Mouse (Mus musculus): ENCODE data around the gene Cd320. TPM values are rescaled to one million over a fixed set of nuclear protein-coding genes. Genes with fewer than 3 reads are reported as not detected.
"Not testable (repeated sequence)": the region's sequence is repeated elsewhere in the genome, so short reads cannot be mapped to it uniquely, and the experiment has no call there.

Gene Cd320
- total and polyA plus RNA-seq, 3 experiments, result 45.6 to 48.5 TPM; not detected in 1

DNA sequence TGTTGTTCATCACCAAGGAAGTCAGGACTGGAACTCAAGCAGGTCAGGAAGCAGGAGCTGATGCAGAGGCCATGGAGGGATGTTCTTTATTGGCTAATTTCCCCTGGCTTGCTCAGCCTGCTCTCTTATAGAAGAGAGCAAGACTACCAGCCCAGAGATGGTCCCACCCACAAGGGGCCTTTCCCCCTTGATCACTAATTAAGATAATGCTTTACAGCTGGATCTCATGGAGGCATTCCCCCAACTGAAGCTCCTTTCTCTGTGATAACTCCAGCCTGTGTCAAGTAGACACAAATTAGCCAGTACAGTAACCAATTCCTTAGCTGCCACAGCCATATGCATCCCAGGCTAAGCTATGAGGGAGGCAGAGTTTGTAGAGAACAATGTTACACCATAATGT is 45.3 kb downstream of the Cd320 start:
- H3K27me3 ChIP-seq (ENCODE audit: control insufficient read depth in 1 of 2, insufficient read depth in 2 of 2, low read length in 2 of 2); DNase-seq (ENCODE audit: low read depth, low spot score); H3K9me3 ChIP-seq (replicated peaks; ENCODE audit: insufficient read depth, low read length); H3K9ac ChIP-seq (ENCODE audit: control insufficient read depth, low read depth, low read length, poor library complexity, severe bottlenecking); H3K27ac ChIP-seq (ENCODE audit: control insufficient read depth, low read depth, low read length): not testable (repeated sequence)
- Histone ChIP-seq H3K36me3 (ENCODE audit: control insufficient read depth in 1 of 2, insufficient read depth in 2 of 2, low read length in 2 of 2) (peaks cover 2 to 16% of the 10 kb centered on the region in 2 experiments; a peak in 3 of 4 replicates), H3K4me1 (ENCODE audit: control insufficient read depth in 1 of 2, insufficient read depth in 2 of 2, low read length in 2 of 2) (peaks cover 4 to 18% of the 10 kb centered on the region in 2 experiments), H3K4me3 (ENCODE audit: control insufficient read depth in 1 of 2, insufficient read depth in 1 of 2, low read depth in 2 of 2, low read length in 2 of 2) (peak overlapping the region in 1 of 2 experiments; percentile 60; a peak in 2 of 4 replicates), H3K79me2 (ENCODE audit: control insufficient read depth, insufficient read depth, low read length, poor library complexity) (peaks cover 27% of the 10 kb centered on the region)
- TF ChIP-seq GATA1 (IDR thresholded peaks at IDR 0.05; ENCODE audit: low read depth, low read length) (0 out of 2 replicates have a peak, but pooled peaks have one; percentile 21), EP300 (IDR thresholded peaks at IDR 0.05; ENCODE audit: low read depth in 1 of 2, low read length in 2 of 2) (peak in 1 of 2 experiments; percentile 30; a peak in 1 of 4 replicates), ETS1 (IDR thresholded peaks at IDR 0.05; ENCODE audit: low read depth, low read length) (peak; percentile 52; the same call in 1 of the 2 replicates)

DNA sequence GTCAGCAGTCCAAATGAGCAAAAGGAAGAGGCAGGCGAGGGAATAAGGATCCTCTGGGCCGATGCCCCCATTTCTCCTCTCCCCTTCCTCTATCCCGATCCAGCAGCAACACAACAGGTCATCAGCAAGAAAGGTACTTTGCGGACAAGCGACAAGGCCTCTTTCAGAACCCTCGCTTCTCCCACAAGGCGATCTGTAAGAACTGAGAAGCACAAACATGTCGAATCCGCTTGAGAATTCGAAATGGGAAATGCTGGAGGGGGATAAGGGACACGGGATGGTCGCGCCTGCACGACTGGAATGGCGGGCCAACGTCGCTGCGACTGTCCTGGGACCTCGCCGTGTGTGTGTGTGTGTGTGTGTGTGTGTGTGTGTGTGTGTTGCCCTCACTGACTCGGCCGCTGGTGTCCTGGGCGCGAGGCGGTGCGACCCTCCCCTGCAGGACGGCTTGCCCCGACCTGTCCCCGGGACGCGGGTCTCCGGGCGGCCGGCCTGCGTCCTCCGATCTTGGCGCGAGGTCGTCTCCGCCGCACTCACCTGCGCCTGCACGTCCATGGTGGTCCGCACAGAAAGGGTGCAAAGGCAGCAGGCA is 47.1 kb downstream of the Cd320 start:
- Histone ChIP-seq H3K4me1 (ENCODE audit: control insufficient read depth in 1 of 2, insufficient read depth in 2 of 2, low read length in 2 of 2) (peaks cover 4 to 18% of the 10 kb centered on the region in 2 experiments), H3K27ac (ENCODE audit: control insufficient read depth, low read depth, low read length) (peak overlapping the region; percentile 61), H3K36me3 (ENCODE audit: control insufficient read depth in 1 of 2, insufficient read depth in 2 of 2, low read length in 2 of 2) (peaks cover 2 to 16% of the 10 kb centered on the region in 2 experiments; a peak in 3 of 4 replicates), H3K4me3 (ENCODE audit: control insufficient read depth in 1 of 2, insufficient read depth in 1 of 2, low read depth in 2 of 2, low read length in 2 of 2) (peak overlapping the region; percentile 50 to 89), H3K79me2 (ENCODE audit: control insufficient read depth, insufficient read depth, low read length, poor library complexity) (peaks cover 27% of the 10 kb centered on the region), H3K9ac (ENCODE audit: control insufficient read depth, low read depth, low read length, poor library complexity, severe bottlenecking) (peak overlapping the region; percentile 84)
- DNase-seq (ENCODE audit: low read depth, low spot score); H3K9me3 ChIP-seq (replicated peaks; ENCODE audit: insufficient read depth, low read length); H3K27me3 ChIP-seq (ENCODE audit: control insufficient read depth in 1 of 2, insufficient read depth in 2 of 2, low read length in 2 of 2): not testable (repeated sequence)
- TF ChIP-seq E2F4 (IDR thresholded peaks at IDR 0.05; ENCODE audit: borderline replicate concordance, low read depth, low read length), result 0 out of 2 replicates have a peak, but pooled peaks have one; percentile 10

- peaks cover 27% of the 10 kb centered on the region for H3K79me2 ChIP-seq (ENCODE audit: control insufficient read depth, insufficient read depth, low read length, poor library complexity)
- peaks cover 4 to 18% of the 10 kb centered on the region in 2 experiments for H3K4me1 ChIP-seq (ENCODE audit: control insufficient read depth in 1 of 2, insufficient read depth in 2 of 2, low read length in 2 of 2)
- TF ChIP-seq CHD2 (IDR thresholded peaks at IDR 0.05; ENCODE audit: low read length), result no peak
- TF ChIP-seq NRF1 (IDR thresholded peaks at IDR 0.05; ENCODE audit: insufficient read depth, low read depth, low read length, poor library complexity, severe bottlenecking), result peak; percentile 81
- no peak for TF ChIP-seq E2F4 (IDR thresholded peaks at IDR 0.05; ENCODE audit: borderline replicate concordance, low read depth, low read length)
- TF ChIP-seq RAD21 (IDR thresholded peaks at IDR 0.05; ENCODE audit: low read depth, low read length), result no peak; the same call in 1 of the 2 replicates
- TF ChIP-seq MEF2A (IDR thresholded peaks at IDR 0.05; ENCODE audit: extremely low read depth, insufficient replicate concordance, low read depth, low read length, poor library complexity, severe bottlenecking), result no peak
- TF ChIP-seq MXI1 (IDR thresholded peaks at IDR 0.05; ENCODE audit: low read depth, low read length), result peak; percentile 70
- no peak for TF ChIP-seq MAFK (IDR thresholded peaks at IDR 0.05; ENCODE audit: borderline replicate concordance, low read depth, low read length)
- no peak for TF ChIP-seq ZKSCAN1 (IDR thresholded peaks at IDR 0.05; ENCODE audit: low read depth, low read length)
- TF ChIP-seq CHD1 (IDR thresholded peaks at IDR 0.05; ENCODE audit: low read depth, low read length), result no peak
- peak; percentile 53 for TF ChIP-seq SMC3 (IDR thresholded peaks at IDR 0.05; ENCODE audit: low read depth, low read length)
- TF ChIP-seq KAT2A (conservative IDR thresholded peaks at IDR 0.05; ENCODE audit: low read depth, low read length), result peak; percentile 62; the same call in 1 of the 2 replicates
- no peak for TF ChIP-seq MYB (IDR thresholded peaks at IDR 0.05; ENCODE audit: low read depth, low read length)
- TF ChIP-seq NELFE (IDR thresholded peaks at IDR 0.05; ENCODE audit: low read depth, low read length), result peak; percentile 42; the same call in 1 of the 2 replicates
- TF ChIP-seq USF1 (IDR thresholded peaks at IDR 0.05; ENCODE audit: low read depth, low read length), result no peak
- TF ChIP-seq ZNF384 (IDR thresholded peaks at IDR 0.05; ENCODE audit: low read depth, low read length), result peak; percentile 25; the same call in 1 of the 2 replicates
- TF ChIP-seq ELF1 (IDR thresholded peaks at IDR 0.05; ENCODE audit: low read depth, low read length), result peak; percentile 96
- TF ChIP-seq POLR2AphosphoS5 (IDR thresholded peaks at IDR 0.05; ENCODE audit: borderline replicate concordance, low read depth, low read length), result no peak
- TF ChIP-seq JUND (IDR thresholded peaks at IDR 0.05; ENCODE audit: low read depth, low read length), result no peak
- TF ChIP-seq EP300 (IDR thresholded peaks at IDR 0.05; ENCODE audit: low read depth in 1 of 2, low read length in 2 of 2), result peak in 1 of 2 experiments; percentile 49; a peak in 1 of 4 replicates
- no peak for TF ChIP-seq USF2 (IDR thresholded peaks at IDR 0.05; ENCODE audit: borderline replicate concordance in 1 of 2, insufficient read depth in 1 of 2, low read depth in 1 of 2, low read length in 2 of 2)
These were observed 47.7 kb downstream of the Cd320 start, which contains the start of gene Kifc1 for GRCm38 (mm10) chr17:33890533-33891059. Kifc1 (minus strand) TSS chr17:33890661.

More at GRCm38 (mm10) chr17:33890533-33891059, 47.7 kb downstream of the Cd320 start, which contains the start of gene Kifc1:
- peak; percentile 99 for DNase-seq (ENCODE audit: low read depth, low spot score)
- Histone ChIP-seq H3K36me3 (ENCODE audit: control insufficient read depth in 1 of 2, insufficient read depth in 2 of 2, low read length in 2 of 2) (peaks cover 2 to 16% of the 10 kb centered on the region in 2 experiments; a peak in 3 of 4 replicates), H3K9me3 (replicated peaks; ENCODE audit: insufficient read depth, low read length) (no peaks in the 10 kb centered on the region), H3K27me3 (ENCODE audit: control insufficient read depth in 1 of 2, insufficient read depth in 2 of 2, low read length in 2 of 2) (no peaks in the 10 kb centered on the region), H3K27ac (ENCODE audit: control insufficient read depth, low read depth, low read length) (peak within 1 kb of the TSS; percentile 61), H3K9ac (ENCODE audit: control insufficient read depth, low read depth, low read length, poor library complexity, severe bottlenecking) (peak within 1 kb of the TSS; percentile 84), H3K4me3 (ENCODE audit: control insufficient read depth in 1 of 2, insufficient read depth in 1 of 2, low read depth in 2 of 2, low read length in 2 of 2) (peak within 1 kb of the TSS; percentile 60 to 89)

Data from MEL (cell line).